Mouse (Mus musculus) stomach, embryonic 15.5 days (tissue): Measurements from ENCODE around the gene Lias. TPM values are rescaled to one million over a fixed set of nuclear protein-coding genes. Genes with fewer than 3 reads are reported as not detected.

Experiments used
- ATAC-seq: fragments of 200-750 bp; cut with Nextera tagmentation; 2 replicates; pipeline ENCODE4 v1.8.0; 2017; ENCODE audit warnings: low read depth, moderate number of reproducible peaks, moderate TSS enrichment; ENCODE audit not compliant: insufficient read depth, low FRiP score
- H3K27ac ChIP-seq: fragments of 300-500 bp; sonication (generic); 2 replicates; pipeline ENCODE4 v1.5.1; 2015; ENCODE audit warnings: mild to moderate bottlenecking, inconsistent platforms
- H3K27me3 ChIP-seq: fragments of 300-500 bp; sonication (generic); replicated peaks from 2 replicates; pipeline ENCODE4 v1.6.1; 2015; ENCODE audit warnings: inconsistent platforms
- H3K36me3 ChIP-seq: fragments of 300-500 bp; sonication (generic); 2 replicates; pipeline ENCODE4 v1.6.1; 2015; ENCODE audit warnings: inconsistent platforms
- H3K4me1 ChIP-seq: fragments of 300-500 bp; sonication (generic); 2 replicates; pipeline ENCODE4 v1.6.1; 2015; ENCODE audit warnings: inconsistent platforms
- H3K4me2 ChIP-seq: fragments of 300-500 bp; sonication (generic); 2 replicates; pipeline ENCODE4 v1.6.1; 2015; ENCODE audit warnings: mild to moderate bottlenecking, inconsistent platforms
- H3K4me3 ChIP-seq: fragments of 300-500 bp; sonication (generic); replicated peaks from 2 replicates; pipeline ENCODE4 v1.5.1; 2015; ENCODE audit warnings: inconsistent platforms
- H3K9ac ChIP-seq: fragments of 300-500 bp; sonication (generic); 2 replicates; pipeline ENCODE4 v1.6.1; 2015; ENCODE audit warnings: inconsistent platforms
- H3K9me3 ChIP-seq: fragments of 300-500 bp; sonication (generic); 2 replicates; pipeline ENCODE4 v1.6.1; 2016; ENCODE audit warnings: inconsistent platforms
- WGBS: fragments of 180-500 bp; shearing (Covaris S2); methylation state at CpG from one replicate; pipeline ENCODE4 v1.1.7; 2015; 5-methylcytosine and 5-hydroxymethylcytosine counted together
- polyA plus RNA-seq: library from polyadenylated mRNA; unstranded; fragments of >200 nt; fragmentation: Nextera tagmentation; extraction: Ambion mirVana; gene quantifications from 2 replicates; pipeline ENCODE4 v1.2.1, GENCODE M21; 2015

Lias gene
- polyA plus RNA-seq, 1 experiment from 2014 or later = 58.4 TPM

DNA sequence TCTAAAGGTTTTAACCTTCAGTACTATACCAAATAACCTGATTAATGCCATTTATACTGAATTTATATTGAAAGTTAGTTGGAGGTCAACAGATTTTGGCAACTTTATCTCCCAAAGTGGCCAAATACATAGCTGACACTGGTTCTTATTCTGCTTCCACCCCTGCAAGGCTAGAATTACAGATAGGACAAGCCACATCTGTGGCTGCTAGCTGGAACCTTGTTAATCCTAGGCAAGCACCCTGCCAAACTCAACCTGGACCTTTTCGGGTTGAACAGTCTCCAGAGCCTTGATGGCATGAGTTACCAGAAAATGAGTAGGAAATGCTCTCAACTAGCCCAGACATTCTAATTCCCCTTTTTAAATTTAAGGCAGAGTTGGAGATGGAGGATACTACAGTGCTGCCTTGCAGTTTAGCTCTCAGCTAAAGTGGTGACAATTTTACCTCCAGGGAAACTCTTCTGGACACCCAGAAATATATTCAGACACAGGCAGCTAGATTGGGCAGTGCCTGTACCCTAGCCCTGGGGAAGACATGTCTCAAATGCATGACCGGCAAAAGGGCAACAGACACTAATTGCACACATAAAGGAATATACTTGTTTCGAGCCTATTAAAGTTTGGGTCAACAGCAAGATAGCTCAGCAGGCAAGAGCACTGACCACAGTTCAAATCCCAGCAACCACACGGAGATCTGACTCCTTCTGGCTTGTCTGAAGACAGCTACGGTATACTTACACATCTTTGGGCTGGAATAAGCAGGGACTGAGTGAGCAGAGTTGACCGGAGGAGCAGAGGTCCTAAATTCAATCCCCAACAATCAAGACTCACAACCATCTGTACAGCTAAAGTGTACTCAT, 4.1 kb upstream of the Lias start:
- Histone ChIP-seq H3K27me3 (no peaks in the 10 kb centered on the region), H3K9me3 (no peaks in the 10 kb centered on the region), H3K9ac (no peak overlapping the region), H3K27ac (no peak overlapping the region), H3K36me3 (peaks cover 23% of the 10 kb centered on the region; the same call in 1 of the 2 replicates), H3K4me3 (no peak overlapping the region), H3K4me2 (no peak overlapping the region), H3K4me1 (peaks cover 9% of the 10 kb centered on the region)
- WGBS = 72% methylated on average over 6 of the region's 6 CpGs
- ATAC-seq = no peak

DNA sequence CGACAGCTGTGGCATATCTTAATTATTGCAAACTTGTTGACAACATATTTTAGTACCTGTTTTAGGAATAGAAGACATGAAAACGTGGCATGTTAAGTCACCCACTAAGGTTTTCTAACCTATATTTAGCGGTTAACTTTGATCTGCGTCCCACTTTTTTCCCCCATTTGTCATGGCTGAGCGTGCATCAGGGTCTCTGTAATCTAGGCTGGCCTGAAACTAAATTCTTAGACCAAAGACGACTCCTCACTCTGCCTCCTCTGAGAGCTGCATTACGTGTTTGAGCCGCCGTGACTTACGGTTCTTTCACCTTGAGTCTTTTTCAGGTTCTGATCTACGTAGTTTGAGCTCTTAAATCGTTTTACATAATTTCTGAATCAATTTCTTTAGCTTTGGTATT, 456 bp downstream of the Lias start:
- Histone ChIP-seq H3K4me3 (peak overlapping the region; percentile 99), H3K4me1 (peaks cover 9% of the 10 kb centered on the region), H3K36me3 (peaks cover 28% of the 10 kb centered on the region; the same call in 1 of the 2 replicates), H3K27ac (peak overlapping the region; percentile 79), H3K4me2 (peak overlapping the region; percentile 79), H3K27me3 (no peaks in the 10 kb centered on the region), H3K9ac (peak overlapping the region; percentile 62), H3K9me3 (no peaks in the 10 kb centered on the region)
- ATAC-seq = no peak
- WGBS = 2% methylated on average over 12 of the region's 12 CpGs

DNA sequence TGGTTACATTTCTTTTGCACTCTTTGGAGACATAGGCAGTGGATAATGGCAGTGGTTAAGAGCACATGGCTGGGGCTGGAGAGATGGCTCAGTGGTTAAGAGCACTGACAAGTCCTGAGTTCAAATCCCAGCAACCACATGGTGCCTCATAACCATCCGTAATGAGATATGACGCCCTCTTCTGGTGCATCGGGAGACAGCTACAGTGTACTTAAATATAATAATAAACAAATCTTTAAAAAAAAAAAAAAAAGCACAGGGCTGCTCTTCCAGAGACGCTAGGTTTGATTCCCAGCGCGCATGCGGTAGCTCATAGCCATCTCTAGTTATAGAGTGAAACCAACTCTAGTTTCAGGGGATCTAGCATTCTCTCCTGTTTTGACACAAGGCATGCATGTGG, 3.1 kb downstream of the Lias start:
- 89% methylated on average over 7 of the region's 7 CpGs for WGBS
- Histone ChIP-seq H3K36me3 (0 out of 2 replicates have a peak, but pooled peaks cover 17% of the 10 kb centered on the region), H3K9me3 (no peaks in the 10 kb centered on the region), H3K27ac (no peak overlapping the region), H3K27me3 (no peaks in the 10 kb centered on the region), H3K4me3 (no peak overlapping the region), H3K4me2 (no peak overlapping the region), H3K4me1 (peaks cover 6% of the 10 kb centered on the region; the same call in 1 of the 2 replicates), H3K9ac (no peak overlapping the region)
- ATAC-seq = no peak

DNA sequence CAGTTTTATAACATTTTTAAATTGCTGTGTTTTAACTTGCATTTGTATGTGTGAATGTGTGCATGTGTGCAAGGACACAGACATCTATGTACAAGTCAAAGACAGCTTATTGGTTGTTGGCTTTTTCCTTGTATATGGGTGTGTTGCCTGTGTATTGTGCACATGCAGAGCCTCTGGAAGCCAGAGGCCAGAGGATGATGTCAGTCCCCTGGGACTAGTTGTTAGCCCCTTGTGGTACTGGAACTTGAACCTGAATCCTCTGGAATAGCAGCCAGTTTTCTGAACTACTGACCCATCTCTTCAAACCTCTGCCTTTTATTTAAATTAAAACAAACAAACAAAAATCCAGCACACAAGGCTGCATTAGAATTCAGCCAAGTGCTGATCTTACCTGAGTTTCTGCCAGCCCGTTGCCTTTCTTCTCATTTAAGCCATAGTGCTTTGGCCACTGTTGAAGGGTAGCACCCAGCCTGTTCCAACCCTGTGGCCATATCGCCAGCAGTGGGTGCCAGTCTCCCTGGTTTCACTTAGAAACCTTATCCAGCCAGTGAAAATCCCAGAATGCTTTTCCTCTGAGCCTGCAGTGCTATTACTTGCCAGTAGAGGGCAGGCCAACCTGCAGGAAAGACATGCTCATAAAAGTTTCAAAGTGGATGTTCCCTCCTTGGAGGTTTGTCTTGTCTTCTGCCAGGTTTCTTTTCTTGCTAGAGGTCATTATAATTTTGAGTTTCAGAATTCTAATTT, 10.1 kb downstream of the Lias start:
- H3K4me1 ChIP-seq = no peaks in the 10 kb centered on the region
- H3K4me3 ChIP-seq = no peak overlapping the region
- no peak overlapping the region for H3K9ac ChIP-seq
- H3K4me2 ChIP-seq = no peak overlapping the region
- H3K36me3 ChIP-seq = peaks cover 25% of the 10 kb centered on the region
- peak; percentile 68; the same call in 1 of the 2 replicates for ATAC-seq
- H3K9me3 ChIP-seq = no peaks in the 10 kb centered on the region
- no peak overlapping the region for H3K27ac ChIP-seq
- H3K27me3 ChIP-seq = no peaks in the 10 kb centered on the region
- 20% methylated on average over 2 of the region's 2 CpGs for WGBS

DNA sequence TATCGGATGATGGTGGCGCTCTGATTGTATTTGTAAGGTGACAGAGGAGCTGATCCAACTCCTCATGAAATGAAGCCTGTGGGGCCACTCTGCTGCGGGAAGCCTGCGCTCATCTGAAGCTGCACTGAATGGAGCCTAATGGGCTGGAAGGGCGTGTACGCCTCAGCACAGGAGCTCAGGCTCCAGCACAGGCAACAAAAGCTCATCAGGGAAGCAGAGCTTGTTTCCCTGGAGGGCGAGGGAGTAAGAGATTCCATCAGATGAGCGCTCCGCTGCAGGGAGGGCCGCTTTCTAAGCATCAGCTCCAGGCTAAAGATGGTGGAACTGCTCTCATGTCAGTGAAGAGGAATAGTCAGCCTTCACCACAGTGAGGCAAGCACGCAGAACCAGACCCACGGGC, 16.7 kb downstream of the Lias start:
- H3K4me1 ChIP-seq = no peaks in the 10 kb centered on the region
- no peak overlapping the region for H3K27ac ChIP-seq
- H3K4me3 ChIP-seq = no peak overlapping the region
- ATAC-seq = no peak
- WGBS = 79% methylated on average over 12 of the region's 12 CpGs
- peaks cover 28% of the 10 kb centered on the region for H3K36me3 ChIP-seq
- no peaks in the 10 kb centered on the region for H3K9me3 ChIP-seq
- H3K27me3 ChIP-seq = no peaks in the 10 kb centered on the region
- no peak overlapping the region for H3K9ac ChIP-seq
- H3K4me2 ChIP-seq = no peak overlapping the region

DNA sequence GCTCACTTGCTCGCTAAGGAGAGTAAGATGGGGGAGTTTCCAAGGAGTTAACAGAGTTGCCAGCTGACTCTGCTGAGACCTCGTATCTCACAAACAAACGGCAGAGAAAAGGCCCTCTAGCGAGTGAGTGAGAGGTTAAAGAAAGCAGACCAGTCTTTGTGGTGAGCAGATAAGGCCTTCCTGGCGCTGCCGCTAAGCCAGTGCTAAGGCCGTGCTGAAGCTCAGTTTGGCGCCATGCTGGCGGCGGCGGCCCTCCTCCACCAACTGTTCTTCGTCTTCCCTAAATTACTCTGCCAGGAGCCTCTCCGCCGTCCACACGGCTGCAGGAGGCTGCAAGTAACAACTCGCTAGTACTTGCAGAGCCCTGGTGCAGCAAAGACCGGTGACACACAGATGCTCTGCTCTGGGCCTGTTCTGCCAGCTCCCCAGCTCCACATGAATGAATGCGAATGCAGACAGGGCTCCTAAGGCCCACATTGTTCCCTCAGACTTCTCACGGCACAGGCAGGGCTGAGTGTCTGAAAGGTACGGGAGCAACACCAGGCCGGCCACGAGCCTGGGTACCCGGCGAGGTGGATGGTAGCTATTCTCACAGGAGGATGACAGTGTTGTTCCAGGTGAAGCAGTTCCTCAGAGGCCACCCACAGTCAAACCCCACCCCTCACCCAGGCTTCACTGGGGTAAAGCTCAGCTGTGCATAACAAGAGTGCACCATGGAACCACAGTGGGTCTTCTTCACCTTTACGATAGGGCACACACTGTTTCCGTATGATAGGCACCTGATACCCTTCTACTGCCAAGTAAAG, 24.6 kb downstream of the Lias start:
- Histone ChIP-seq H3K4me1 (peaks cover 13% of the 10 kb centered on the region; the same call in 1 of the 2 replicates), H3K27ac (peak overlapping the region; percentile 90), H3K4me2 (peak overlapping the region; percentile 21; the same call in 1 of the 2 replicates), H3K27me3 (no peaks in the 10 kb centered on the region), H3K9me3 (no peaks in the 10 kb centered on the region), H3K36me3 (peaks cover 29% of the 10 kb centered on the region; the same call in 1 of the 2 replicates), H3K9ac (0 out of 2 replicates have a peak overlapping the region, but pooled peaks have one; percentile 16), H3K4me3 (no peak overlapping the region)
- peak; percentile 89 for ATAC-seq
- whole genome bisulfite sequencing = 23% methylated on average over 26 of the region's 26 CpGs

DNA sequence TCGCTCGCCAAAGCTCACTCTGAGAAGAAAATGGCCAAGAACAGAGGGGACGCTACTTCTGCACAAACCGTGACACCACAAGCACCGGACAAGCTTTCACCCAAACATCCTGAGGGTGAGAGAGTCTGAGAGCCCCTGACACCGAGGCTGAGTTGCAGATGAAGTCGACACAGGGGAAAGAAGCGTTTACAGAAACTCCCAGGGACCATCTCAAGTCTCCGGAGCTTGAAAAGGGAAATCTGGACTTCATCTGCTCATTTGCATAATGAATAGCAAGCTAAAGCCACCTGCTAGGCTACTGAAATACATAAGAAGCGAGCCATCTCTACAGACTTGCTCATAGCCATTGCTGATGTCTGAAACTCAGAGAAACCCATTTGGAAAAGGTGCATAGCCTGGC, 27.8 kb downstream of the Lias start:
- Histone ChIP-seq H3K9ac (no peak overlapping the region), H3K4me2 (no peak overlapping the region), H3K9me3 (no peaks in the 10 kb centered on the region), H3K4me1 (peaks cover 15% of the 10 kb centered on the region; the same call in 1 of the 2 replicates), H3K27me3 (no peaks in the 10 kb centered on the region), H3K36me3 (peaks cover 32% of the 10 kb centered on the region; the same call in 1 of the 2 replicates), H3K27ac (no peak overlapping the region), H3K4me3 (no peak overlapping the region)
- ATAC-seq = no peak
- 84% methylated on average over 10 of the region's 10 CpGs for WGBS

DNA sequence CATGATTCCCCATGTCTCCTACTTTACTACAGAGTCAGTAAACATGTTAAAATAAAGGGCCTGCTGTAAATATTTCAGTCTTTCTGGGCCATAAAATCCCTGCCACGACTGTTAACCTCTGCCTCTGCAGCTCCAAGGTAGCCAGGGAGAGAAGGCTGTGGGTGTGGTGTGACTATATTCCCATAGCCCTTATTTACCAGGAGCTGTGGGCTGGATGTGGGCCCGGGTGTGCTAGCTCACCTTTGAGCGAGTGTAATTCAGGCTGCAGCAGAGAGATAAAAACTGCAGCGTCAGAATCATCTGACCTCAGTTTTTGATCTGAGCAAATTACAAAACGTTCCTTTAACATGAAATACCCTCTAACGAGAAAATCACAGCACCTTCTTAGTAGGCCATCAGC, 29.5 kb downstream of the Lias start:
- no peaks in the 10 kb centered on the region for H3K9me3 ChIP-seq
- H3K4me3 ChIP-seq = no peak overlapping the region
- H3K9ac ChIP-seq = no peak overlapping the region
- WGBS = 68% methylated on average over 6 of the region's 6 CpGs
- no peak overlapping the region for H3K27ac ChIP-seq
- no peaks in the 10 kb centered on the region for H3K27me3 ChIP-seq
- ATAC-seq = no peak
- H3K36me3 ChIP-seq = peaks cover 29% of the 10 kb centered on the region; the same call in 1 of the 2 replicates
- peaks cover 8% of the 10 kb centered on the region; the same call in 1 of the 2 replicates for H3K4me1 ChIP-seq
- H3K4me2 ChIP-seq = no peak overlapping the region

DNA sequence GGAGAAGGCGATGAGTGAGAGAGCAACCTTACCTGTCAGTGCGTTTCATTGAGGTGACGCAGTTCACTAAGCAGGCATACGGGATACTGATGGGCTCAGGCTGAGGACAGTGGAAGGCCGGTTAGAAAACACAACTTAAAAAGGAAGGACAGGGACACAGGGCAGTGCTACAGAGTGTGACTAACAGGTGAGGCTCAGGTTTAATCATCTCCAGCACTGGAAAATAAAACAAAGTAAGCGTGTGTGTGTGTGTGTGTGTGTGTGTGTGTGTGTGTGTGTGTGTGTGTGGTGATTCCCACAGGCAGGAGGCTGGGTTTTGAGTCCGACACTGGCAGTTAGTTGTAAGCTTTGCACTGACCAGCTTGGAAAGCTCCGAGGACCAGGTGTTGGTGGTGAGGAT, 31.5 kb downstream of the Lias start:
- H3K9me3 ChIP-seq = no peaks in the 10 kb centered on the region
- no peaks in the 10 kb centered on the region for H3K27me3 ChIP-seq
- H3K4me1 ChIP-seq = 0 out of 2 replicates have a peak, but pooled peaks cover 2% of the 10 kb centered on the region
- H3K27ac ChIP-seq = no peak overlapping the region
- H3K9ac ChIP-seq = no peak overlapping the region
- no peak overlapping the region for H3K4me2 ChIP-seq
- no peak overlapping the region for H3K4me3 ChIP-seq
- ATAC-seq = no peak
- peaks cover 24% of the 10 kb centered on the region; the same call in 1 of the 2 replicates for H3K36me3 ChIP-seq
- 95% methylated on average over 8 of the region's 8 CpGs for WGBS

DNA sequence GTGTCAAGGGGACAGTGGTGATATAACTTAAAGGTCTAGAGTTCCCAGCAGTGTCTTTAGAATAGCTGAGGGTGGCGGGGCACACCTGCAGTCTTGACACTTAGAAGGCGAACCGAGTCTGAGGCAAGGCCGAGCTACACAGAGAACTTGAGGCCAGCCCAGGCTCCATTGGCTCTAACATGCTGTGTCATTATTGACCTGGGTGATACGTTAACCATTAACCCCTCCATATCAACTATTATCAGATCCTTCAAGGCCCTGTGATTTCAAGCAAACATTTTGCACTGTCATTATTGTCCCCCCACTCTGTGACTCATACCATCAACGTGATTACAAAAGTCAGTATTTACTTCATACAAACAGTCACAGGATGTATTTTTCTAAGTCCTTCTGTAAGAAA, 32.9 kb downstream of the Lias start:
- Histone ChIP-seq H3K4me1 (0 out of 2 replicates have a peak, but pooled peaks cover 2% of the 10 kb centered on the region), H3K9me3 (no peaks in the 10 kb centered on the region), H3K36me3 (peaks cover 19% of the 10 kb centered on the region; the same call in 1 of the 2 replicates), H3K4me3 (no peak overlapping the region), H3K27ac (peak overlapping the region; percentile 40; the same call in 1 of the 2 replicates), H3K4me2 (no peak overlapping the region), H3K9ac (no peak overlapping the region), H3K27me3 (no peaks in the 10 kb centered on the region)
- WGBS = 70% methylated on average over 6 of the region's 6 CpGs
- peak; percentile 88 for ATAC-seq

DNA sequence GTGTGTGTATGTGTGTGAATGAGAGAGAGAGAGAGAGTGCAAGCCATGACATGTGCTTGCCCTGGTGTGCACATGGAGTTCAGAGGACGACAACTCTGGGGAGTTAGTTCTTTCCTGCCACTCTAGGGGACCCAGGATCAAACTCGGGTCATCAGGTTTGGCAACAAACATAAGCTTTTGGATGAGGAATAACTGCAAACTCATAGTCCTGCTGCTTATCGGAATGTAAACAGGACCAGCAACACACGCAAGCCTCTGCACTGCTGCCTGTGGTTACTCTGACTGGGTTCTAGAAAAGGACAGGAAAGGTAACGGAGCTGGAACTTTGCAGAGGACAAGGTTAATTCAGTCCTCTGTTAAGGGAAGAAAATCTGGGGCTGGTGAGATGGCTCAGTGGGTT, 34.0 kb downstream of the Lias start:
- Histone ChIP-seq H3K36me3 (peaks cover 19% of the 10 kb centered on the region; the same call in 1 of the 2 replicates), H3K27me3 (no peaks in the 10 kb centered on the region), H3K9ac (no peak overlapping the region), H3K4me2 (no peak overlapping the region), H3K9me3 (no peaks in the 10 kb centered on the region), H3K27ac (no peak overlapping the region), H3K4me3 (no peak overlapping the region), H3K4me1 (0 out of 2 replicates have a peak, but pooled peaks cover 2% of the 10 kb centered on the region)
- 67% methylated on average over 5 of the region's 5 CpGs for WGBS
- ATAC-seq = peak; percentile 38; the same call in 1 of the 2 replicates
